Mouse (Mus musculus) ES-E14 (cell line): ENCODE results near the gene Nme7.

Experiments
- CHD2 ChIP-seq: IDR thresholded peaks from 2 replicates; pipeline ENCODE4 v1.6.1; 2014; ENCODE audit warnings: mild to moderate bottlenecking, low read depth, low read length, inconsistent platforms
- ZC3H11A ChIP-seq: IDR thresholded peaks from 2 replicates; pipeline ENCODE4 v1.6.1; 2012; ENCODE audit warnings: low read depth, mild to moderate bottlenecking, inconsistent platforms, low read length, borderline replicate concordance

DNA sequence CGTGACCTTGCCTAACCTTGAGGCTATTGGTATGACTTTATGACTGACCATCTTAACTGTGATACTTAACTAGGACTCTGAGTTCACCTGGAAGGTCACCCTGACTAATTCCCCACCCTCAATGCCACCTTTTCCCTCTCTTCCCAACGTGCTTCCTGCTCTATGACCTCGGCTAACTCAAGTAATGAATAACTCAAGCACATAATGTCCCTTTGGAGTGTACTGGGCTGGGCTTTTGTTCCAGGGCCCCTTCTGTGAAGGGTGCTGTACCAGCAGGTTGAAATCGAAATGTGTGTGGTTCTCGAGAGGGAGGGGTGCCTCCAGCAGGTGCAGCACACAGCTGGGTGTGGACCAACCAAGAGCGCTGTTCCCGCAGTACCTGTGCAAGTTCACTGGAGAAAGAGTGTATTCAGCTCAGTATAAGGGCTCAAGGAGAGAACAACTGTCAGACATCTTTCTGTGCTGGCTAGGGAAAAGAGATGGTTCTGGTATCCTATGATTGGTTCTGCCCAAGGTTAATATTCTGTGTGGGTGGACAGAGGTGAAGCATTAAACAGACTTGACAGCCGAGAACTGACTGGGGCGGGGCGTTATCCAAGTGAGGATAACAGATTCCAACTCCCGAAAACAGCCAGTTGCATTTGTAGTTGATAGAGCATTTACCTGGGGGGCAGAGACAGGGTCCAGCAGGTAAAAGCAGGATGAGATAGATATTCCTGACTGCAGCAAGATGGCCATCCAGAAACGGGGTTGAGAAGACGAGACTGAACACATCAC lies 157.2 kb downstream of the Nme7 start:
- no peak for TF ChIP-seq CHD2
- TF ChIP-seq ZC3H11A: no peak
